Mouse (Mus musculus): ENCODE measurements around the gene Dzank1.

Dzank1 gene

GRCm38 (mm10) chr2:144465876-144466575, 61.2 kb downstream of the Dzank1 start:
- no peak for DNase-seq

DNA sequence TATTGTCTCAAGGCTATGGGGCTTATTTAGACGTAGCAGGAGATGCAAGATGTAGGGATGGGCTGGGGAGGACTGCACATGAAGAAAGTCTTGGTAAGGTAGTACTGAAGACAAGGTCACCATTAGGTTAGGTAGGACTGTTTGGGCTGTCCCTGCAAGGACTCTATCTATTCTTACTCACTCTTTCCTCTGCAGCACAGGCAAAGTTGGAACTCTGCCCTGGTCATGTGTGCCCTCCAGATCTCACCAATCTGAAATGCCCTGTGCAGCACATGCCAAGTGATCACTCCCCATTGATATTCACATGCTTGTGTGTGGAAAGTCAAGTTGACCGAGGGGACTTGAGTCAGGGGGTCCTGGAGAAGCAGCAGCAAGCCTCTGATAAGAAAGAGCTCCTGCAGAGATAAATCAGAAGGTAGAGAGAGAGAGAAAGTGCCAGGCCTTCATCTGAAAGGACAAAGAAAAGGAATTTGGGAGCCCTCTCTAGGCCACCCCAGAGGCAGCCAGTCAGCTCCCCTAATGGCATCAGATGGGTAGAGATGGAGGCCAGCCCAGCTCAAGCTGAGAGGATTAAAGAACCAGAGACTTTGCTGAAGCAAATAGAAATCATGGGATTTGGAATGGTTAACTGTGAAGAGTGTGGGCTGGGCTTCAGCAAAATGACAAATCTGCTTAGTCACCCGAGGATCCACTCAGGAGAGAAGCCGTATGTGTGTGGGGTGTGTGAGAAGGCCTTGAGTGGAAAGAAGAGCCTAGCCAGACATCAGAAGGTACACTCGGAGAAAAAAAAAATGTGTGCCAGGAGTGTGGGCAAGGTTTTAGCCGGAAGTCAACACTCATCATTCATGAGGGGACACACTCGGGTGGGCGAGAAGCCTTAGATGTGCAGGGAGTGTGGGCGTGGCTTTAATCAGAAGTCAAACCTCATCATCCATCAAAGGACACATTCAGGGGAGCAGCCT, 62.1 kb downstream of the Dzank1 start:
- no peak for DNase-seq

DNA sequence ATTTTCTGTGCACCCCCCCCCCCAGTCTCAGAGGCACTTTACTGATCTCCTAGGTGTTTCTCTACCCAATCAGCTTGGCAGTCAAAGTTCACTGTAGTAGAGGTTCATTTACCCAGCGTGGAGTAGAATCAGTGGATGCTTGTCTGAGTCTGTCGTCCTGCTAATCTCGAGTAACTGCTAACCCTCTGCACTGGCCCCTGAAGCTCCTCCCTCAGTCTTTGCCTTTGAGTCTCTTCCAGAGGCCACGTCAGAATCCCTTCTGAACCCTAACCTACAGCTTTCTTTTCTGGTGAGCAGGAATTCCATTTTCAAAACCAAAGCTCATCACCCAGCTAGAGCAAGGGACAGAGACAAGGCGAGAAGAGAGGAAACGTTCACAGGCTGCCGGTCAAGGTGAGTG, 63.0 kb downstream of the Dzank1 start:
- DNase-seq, result no peak

DNA sequence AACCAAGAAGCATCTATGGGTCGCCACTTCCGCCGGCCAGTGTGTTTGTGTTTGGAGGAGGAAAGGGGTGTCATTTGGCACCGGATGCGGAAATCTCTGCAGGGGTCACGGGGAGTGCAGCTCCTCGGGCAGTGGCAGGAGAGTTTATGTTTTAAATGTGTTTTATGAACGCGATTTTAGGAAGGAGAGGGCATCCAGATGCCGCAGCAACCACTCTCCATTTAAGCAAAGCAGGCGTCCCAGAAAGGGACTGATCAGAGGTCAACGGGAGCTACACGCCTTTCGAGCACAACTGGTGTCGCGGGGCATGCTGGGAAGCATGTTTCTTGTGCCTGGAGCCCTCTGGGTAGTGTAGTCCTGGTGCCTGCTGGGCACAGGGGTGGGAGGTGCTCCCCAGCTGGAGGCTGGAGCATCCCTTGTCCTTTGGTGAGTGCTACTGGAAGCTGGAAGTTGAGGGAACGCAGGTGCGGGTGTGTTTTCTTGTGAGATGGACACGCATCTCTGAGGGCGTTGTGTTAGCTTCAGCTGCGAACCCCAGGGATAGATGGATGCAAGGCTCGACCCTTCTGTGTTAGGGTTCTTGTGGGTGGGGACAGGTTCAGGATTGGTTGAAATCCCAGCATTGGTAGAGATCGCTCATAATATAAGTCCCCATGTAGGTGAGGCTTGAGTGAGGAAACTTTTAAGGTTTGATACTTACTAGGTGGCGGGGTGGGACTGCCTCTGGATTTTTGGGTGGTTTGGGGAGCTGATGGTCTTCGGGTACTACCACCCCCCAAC, 68.0 kb downstream of the Dzank1 start:
- peak; percentile 78 for DNase-seq

GRCm38 (mm10) chr2:144458355-144458754, 68.9 kb downstream of the Dzank1 start:
- DNase-seq, result peak; percentile 7

DNA sequence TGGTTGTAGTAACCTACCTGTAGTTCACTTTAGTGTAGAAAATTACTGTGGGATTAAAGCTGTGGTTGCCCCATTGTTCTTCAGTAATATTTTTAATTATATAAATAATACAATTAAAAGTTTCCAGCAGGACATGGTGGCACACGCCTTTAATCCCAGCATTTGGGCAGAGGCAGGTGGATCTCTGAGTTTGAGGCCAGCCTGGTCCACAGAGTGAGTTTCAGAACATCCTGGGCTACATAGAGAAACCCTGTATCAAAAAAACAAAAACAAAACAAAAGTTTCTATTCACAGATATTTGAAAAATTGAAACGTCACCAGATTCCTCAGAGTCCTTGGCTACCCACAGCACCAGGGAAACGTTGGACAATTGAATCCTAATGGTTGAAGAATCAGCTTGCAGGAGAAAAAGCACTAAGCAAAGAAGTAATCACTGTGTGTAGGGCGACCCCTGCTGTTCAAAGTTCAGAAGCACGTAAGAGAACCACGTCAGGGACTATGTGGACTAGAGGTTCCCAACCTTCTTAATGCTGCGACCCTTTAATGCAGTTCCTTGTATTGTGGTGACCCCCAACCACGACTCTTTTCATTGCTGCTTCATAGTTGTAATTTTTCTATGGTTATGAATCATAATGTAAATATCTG, 74.7 kb downstream of the Dzank1 start:
- DNase-seq, result peak; percentile 74

DNA sequence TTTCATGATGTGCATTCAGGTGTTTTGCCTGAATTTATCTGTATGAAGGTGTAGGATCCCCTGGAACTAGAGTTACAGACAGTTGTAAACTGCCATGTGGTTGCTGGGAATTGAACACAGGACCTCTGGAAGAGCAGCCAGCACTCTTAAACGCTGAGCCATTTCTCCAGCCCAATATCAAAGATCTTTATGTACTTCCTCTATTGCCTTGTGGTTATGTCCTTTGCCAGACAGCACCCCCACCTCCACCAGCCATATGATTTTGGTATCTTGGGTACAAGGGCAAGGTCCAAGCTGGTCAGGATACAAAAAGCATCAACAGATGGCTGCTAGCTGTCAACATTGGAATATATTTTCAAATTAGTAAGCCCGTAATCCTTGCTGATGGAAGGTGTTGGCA, 76.8 kb downstream of the Dzank1 start:
- no peak for DNase-seq

DNA sequence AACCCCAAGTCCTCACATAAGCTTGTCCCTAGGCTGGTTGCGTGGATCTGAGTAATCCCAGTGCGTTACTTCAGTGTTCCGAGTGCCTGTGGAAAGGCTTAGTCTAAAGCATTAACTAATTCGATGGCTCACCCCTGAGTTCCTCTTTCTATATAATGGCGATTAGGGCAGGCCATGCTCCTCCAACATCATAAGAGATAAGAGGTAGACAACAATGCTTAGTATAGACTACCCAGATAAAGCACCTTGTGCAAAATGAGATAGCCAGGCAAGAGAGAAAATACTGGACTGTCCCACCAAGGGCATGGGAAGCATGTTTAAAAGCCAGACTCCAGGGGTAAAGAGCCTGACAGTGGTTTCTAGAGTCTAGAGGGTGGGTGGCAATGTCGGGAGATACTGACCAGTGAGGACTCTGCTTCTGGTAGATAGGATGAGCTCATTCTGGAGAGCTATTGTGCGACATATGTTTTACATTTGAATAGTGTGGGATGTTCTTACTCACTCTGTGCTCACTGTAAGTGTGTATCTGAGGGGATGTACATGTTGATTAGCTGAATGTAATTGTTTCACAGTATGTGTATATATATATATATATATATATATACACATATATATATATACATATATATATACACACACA, 80.7 kb downstream of the Dzank1 start:
- DNase-seq, result no peak

- DNase-seq, result no peak
These were observed 85.8 kb downstream of the Dzank1 start for GRCm38 (mm10) chr2:144441386-144441915.

DNA sequence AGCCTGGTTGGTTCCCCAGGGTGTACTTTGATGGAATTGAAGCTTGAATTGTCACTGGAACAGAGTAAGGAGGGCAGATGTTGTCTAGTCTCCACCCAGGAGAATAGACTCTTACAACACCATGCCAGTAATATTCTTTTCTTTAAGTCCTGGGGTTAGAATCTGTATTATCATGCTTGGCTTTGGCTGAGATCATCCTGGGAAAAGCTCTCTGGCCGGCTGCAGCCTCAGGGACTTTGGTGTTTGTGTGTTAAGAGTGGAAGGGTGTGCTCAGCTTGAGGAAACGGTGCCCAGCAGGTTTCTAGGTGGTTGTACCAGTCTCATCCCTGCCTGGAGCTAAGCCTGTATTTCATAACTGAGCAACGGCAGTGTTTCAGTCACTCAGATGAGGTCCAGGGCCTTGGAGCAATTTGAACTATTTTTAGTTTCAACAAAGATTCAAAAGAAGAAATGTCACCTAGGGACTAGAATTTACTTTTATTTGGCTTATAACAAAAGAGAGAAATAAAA, 88.0 kb downstream of the Dzank1 start:
- no peak for DNase-seq

DNA sequence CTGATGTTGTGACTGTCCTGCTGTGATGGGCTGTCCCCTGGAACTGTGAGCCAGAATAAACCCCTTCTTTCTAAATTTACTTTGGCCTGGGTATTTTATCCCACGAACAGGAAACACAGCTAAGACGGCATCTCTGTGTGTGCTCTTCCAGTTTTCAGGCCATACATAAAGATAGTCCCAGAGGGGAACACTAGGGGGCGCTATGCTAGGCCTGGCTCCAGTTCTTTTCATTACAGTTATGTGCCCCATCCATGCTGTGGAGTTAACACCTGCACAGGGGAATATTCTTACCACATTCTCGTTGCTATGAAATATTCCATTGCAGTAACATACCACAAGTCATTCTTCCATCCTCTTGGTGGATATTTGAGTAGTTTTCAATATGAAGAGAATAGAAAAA, 88.8 kb downstream of the Dzank1 start:
- DNase-seq, result no peak

DNA sequence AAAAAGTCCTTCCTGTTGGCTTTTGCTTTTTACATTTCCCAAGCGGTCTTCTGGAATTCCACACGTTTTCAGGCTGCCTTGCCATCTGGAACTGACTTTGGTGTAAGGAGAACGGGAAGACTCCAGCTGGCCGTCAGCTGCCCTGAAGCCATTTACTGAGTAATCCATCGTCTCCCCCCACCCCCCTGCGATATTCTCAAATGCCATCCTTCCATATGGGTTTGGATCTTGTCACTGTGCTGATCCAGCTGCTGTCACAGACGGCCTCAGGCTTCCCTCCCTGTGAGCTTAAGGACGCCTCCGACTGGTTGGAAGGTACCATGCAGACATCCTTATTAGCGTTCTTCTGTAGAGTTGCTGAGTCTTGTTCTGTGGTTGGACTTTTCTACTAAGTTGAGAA, 91.5 kb downstream of the Dzank1 start:
- DNase-seq, result no peak

DNA sequence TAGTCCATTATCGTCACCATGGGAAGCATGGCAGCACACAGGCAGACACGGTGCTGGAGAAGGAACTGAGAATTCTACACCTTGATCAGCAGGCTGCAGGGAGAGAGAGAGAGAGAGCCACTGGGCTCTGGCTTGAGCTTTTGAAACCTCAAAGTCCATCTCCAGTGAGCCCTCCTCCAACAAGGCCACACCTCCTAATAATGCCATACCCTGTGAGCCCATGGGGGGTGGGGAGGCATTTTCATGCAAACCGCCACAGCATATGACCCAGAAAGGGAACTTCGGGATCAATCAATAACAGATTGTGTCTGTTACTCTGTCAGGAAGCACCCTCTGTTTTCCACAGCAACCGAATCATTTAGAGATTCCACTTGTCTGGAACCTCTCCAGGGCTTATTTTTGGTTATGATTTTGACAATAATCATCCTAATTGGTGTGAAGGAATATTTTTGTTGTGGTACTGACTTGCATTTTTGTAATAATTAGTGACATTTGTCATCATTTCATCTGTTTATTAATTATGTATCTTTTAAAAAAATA, 95.9 kb downstream of the Dzank1 start:
- DNase-seq, result no peak

- DNase-seq, result no peak
These were observed 98.0 kb downstream of the Dzank1 start for GRCm38 (mm10) chr2:144429171-144429570.

DNA sequence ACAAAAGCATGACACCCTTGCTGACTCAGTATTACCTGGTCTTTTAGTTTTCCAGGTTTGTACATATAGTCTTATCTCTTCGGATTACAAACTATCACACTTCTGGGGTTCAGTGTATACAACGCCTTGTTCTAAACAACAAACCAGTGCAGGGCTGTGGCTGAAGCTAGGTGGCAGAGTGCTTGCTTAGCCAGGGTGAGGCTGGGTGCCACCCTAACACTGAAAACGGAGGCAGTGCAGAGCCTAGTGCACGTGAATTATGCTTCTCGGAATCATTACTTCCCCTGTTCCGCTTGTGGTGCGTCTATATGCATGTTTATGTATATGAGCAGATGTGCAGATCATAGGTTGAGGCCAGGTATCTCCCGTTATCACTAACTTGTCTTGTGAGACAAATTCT, 98.6 kb downstream of the Dzank1 start:
- DNase-seq, result no peak

- no peak for DNase-seq
These were observed 99.4 kb downstream of the Dzank1 start for GRCm38 (mm10) chr2:144427852-144428251.

- no peak for DNase-seq
These were observed 101.5 kb downstream of the Dzank1 start for GRCm38 (mm10) chr2:144425761-144426160.

GRCm38 (mm10) chr2:144422094-144422675, 105.0 kb downstream of the Dzank1 start:
- no peak for DNase-seq
